Mouse (Mus musculus) brain, embryonic 14.5 days (tissue): Measurements from ENCODE around the gene Gstm6.

ENCODE experiments used
- CTCF ChIP-seq: fragments of 200-500 bp; IDR thresholded peaks from 2 replicates; pipeline ENCODE4 v1.5.1; 2012; ENCODE audit warnings: inconsistent platforms, mild to moderate bottlenecking, moderate library complexity, borderline replicate concordance; ENCODE audit not compliant: insufficient read depth, insufficient read length; ENCODE audit errors: extremely low read depth
- POLR2A ChIP-seq: fragments of 200-500 bp; IDR thresholded peaks from 2 replicates; pipeline ENCODE4 v1.6.1; 2012; ENCODE audit warnings: mild to moderate bottlenecking, inconsistent platforms, borderline replicate concordance; ENCODE audit not compliant: poor library complexity, insufficient read depth, insufficient read length, severe bottlenecking; ENCODE audit errors: extremely low read depth

DNA sequence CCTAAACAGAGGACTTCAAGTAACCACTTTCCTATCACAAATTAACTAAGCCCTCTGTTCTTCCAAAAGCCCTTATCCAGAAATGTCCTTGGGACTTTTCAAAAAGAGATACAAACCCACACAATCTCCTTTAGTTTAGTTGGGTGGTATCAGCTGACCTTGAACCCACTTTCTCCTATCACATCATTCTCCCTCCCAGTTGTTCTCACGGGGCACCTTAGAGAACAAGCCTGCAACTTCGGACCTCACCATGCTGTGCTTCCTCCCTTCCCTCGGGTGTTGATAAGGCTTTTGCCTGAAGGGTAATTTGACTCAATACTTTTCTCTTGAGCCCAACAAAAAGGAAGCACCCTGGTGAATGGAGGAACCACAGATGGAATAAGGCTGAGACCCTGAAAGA lies 7.7 kb downstream of the Gstm6 start:
- TF ChIP-seq CTCF (no peak), POLR2A (no peak)
